Mouse (Mus musculus) heart, embryonic 10.5 days (tissue): ENCODE measurements around the gene Ap5b1. TPM values are rescaled to one million over a fixed set of nuclear protein-coding genes. Genes with fewer than 3 reads are reported as not detected.

Experiments used
- DNase-seq: peaks from one replicate; pipeline ENCODE4 v3.0.0-alpha.2; 2017; ENCODE audit warnings: low spot score
- H3K27ac ChIP-seq: fragments of 300-500 bp; sonication (generic); 2 replicates; pipeline ENCODE4 v1.5.1; 2016; ENCODE audit warnings: mild to moderate bottlenecking
- H3K27me3 ChIP-seq: fragments of 300-500 bp; sonication (generic); 2 replicates; pipeline ENCODE4 v1.6.1; 2016; ENCODE audit warnings: mild to moderate bottlenecking; ENCODE audit not compliant: poor library complexity, insufficient read depth, severe bottlenecking
- H3K36me3 ChIP-seq: fragments of 300-500 bp; sonication (generic); 2 replicates; pipeline ENCODE4 v1.6.1; 2016; ENCODE audit warnings: mild to moderate bottlenecking, moderate library complexity
- H3K4me1 ChIP-seq: fragments of 300-500 bp; sonication (generic); 2 replicates; pipeline ENCODE4 v1.6.1; 2016; ENCODE audit warnings: mild to moderate bottlenecking
- H3K4me3 ChIP-seq: fragments of 300-500 bp; sonication (generic); 2 replicates; pipeline ENCODE4 v1.5.1; 2016; ENCODE audit warnings: mild to moderate bottlenecking, moderate library complexity
- H3K9me3 ChIP-seq: fragments of 300-500 bp; sonication (generic); 2 replicates; pipeline ENCODE4 v1.6.1; 2016; ENCODE audit warnings: mild to moderate bottlenecking, moderate library complexity
- WGBS: fragments of 180-500 bp; shearing (Covaris S2); methylation state at CpG from one replicate; pipeline ENCODE4 v1.1.7; 2016; 5-methylcytosine and 5-hydroxymethylcytosine counted together
- polyA plus RNA-seq: library from polyadenylated mRNA; unstranded; fragments of >200 nt; fragmentation: Nextera tagmentation; extraction: Ambion mirVana; gene quantifications from 2 replicates; pipeline ENCODE4 v1.2.1, GENCODE M21; 2016

Ap5b1 gene
- polyA plus RNA-seq, 1 experiment from 2014 or later: 2.2 TPM

DNA sequence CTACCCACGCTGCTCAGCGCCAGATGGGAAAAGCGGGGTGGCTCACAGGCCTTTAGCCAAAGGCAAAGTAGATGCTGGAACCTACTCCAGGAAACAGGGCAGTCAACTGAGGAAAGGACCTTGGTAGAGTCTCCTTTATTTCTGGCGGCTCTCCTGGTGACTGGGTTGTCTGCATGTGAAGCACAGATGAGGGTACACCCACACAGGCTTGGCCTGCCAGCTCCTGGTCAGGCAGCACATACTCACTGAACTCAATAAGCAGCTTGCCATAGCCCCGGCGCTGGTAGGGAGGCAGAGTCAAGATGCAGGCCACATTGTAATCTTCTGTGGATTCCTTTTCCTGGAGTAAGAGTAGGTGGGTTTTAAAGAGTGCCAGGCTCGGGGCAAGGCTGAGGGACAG is 37.3 kb downstream of the Ap5b1 start:
- H3K4me3 ChIP-seq: no peak overlapping the region
- peaks cover 64% of the 10 kb centered on the region for H3K36me3 ChIP-seq
- H3K4me1 ChIP-seq: peaks cover 32% of the 10 kb centered on the region
- no peak for DNase-seq
- no peaks in the 10 kb centered on the region for H3K9me3 ChIP-seq
- H3K27ac ChIP-seq: no peak overlapping the region
- WGBS: 90% methylated on average over 7 of the region's 7 CpGs
- no peaks in the 10 kb centered on the region for H3K27me3 ChIP-seq

DNA sequence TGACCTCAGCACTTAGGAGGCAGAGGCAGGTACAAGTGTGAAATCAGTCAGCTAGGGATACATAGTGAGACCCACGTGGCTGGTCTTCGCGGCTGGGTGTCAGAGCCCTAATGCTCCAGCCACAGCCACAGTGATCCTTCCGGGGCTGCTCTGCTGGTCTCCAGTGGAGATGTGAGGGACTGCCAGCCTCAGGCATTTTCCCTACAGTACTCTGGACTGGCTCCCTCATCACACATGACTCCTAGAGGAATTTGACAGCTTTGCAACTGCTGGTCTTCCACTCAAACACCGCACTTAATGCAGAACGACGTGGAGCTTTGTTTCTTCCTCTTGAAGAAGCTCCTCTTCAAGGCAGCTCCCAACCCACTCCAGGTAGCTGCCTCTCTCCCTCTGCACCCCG is 38.4 kb downstream of the Ap5b1 start:
- DNase-seq: no peak
- peaks cover 64% of the 10 kb centered on the region for H3K36me3 ChIP-seq
- no peaks in the 10 kb centered on the region for H3K9me3 ChIP-seq
- no peak overlapping the region for H3K27ac ChIP-seq
- no peaks in the 10 kb centered on the region for H3K27me3 ChIP-seq
- H3K4me1 ChIP-seq: peaks cover 40% of the 10 kb centered on the region
- 79% methylated on average over 8 of the region's 8 CpGs for WGBS
- H3K4me3 ChIP-seq: no peak overlapping the region

DNA sequence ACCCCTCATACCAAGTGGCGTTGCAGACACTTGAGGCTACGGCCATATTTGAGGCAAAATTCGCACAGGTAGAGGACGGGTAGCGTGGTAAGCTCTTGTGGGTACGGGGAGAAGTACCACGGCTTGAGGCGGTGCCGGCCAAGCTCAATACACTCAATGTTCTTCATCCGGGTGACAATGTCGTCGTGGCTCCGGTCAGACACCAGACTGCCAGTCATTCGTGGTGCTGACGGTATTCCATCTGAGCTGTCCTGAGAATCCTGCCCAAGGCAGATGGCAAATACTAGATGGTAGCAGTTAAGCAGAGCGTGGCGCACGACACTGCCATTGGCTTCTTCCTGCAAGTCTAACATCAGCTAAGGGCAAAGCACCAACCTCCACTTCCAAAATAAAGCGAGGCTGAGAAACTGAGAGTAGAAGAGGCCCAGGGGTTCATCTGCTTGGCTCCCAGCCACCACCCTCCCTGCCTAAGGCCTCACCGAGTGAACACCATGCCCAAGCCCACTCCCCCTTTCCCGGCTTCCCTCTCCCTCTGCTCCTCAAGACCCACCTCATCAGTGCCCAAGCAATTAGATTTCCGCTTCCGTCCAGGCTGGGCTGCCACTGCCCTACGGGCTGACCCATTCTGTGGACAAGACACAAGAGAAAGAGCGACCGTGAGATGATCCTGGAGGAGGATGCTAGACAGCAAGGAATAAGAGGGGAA is 40.0 kb downstream of the Ap5b1 start:
- 95% methylated on average over 26 of the region's 26 CpGs for WGBS
- Histone ChIP-seq H3K27me3 (no peaks in the 10 kb centered on the region), H3K36me3 (peaks cover 62% of the 10 kb centered on the region), H3K27ac (no peak overlapping the region), H3K4me1 (peaks cover 33% of the 10 kb centered on the region), H3K4me3 (no peak overlapping the region), H3K9me3 (no peaks in the 10 kb centered on the region)
- no peak for DNase-seq

DNA sequence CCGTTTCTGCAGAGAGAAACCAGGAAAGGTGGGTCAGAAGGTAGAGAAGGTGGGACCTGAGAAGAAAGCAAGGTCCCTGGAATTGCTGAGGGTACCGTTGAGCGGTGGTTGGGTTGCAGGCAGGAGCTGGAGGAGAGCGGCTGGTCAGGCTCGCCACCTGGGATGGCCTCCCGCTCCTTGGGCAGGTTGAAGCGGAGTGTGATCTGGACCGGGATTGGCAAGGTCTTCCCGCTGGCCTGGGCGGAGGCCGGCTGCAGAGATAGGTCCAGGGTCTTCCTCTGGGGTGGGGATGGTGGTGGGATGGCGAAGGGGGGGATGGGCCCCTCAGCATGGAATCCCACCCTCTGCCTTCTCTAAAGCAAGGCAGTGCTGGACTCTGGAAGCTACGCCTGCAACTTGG is 40.9 kb downstream of the Ap5b1 start:
- no peaks in the 10 kb centered on the region for H3K9me3 ChIP-seq
- DNase-seq: no peak
- H3K4me3 ChIP-seq: peak overlapping the region; percentile 90
- H3K27ac ChIP-seq: peak overlapping the region; percentile 99; the same call in 1 of the 2 replicates
- peaks cover 53% of the 10 kb centered on the region for H3K36me3 ChIP-seq
- peaks cover 27% of the 10 kb centered on the region for H3K4me1 ChIP-seq
- 94% methylated on average over 13 of the region's 13 CpGs for WGBS
- H3K27me3 ChIP-seq: no peaks in the 10 kb centered on the region

DNA sequence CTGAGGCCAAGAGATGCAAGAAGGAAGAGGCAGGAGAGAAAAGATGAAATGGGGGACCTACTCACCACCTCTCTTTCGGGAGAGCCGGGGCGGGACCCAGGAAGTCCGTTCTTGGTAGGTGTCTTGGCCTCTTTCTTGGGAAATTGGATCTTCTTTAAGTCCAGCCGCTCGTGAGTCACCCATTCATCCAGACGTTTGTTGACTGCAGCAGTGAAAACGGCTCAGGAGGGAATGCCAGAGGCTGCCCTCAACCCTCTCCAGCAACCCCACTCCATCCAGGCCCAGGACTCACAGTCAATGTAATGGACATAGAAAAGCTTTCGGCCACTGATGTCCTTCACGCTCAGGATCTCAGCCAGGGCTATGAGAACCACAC is 41.3 kb downstream of the Ap5b1 start:
- WGBS: 64% methylated on average over 10 of the region's 10 CpGs
- H3K9me3 ChIP-seq: no peaks in the 10 kb centered on the region
- H3K4me1 ChIP-seq: peaks cover 27% of the 10 kb centered on the region
- no peaks in the 10 kb centered on the region for H3K27me3 ChIP-seq
- H3K36me3 ChIP-seq: peaks cover 49% of the 10 kb centered on the region
- H3K4me3 ChIP-seq: peak overlapping the region; percentile 90
- no peak for DNase-seq
- peak overlapping the region; percentile 99 for H3K27ac ChIP-seq

DNA sequence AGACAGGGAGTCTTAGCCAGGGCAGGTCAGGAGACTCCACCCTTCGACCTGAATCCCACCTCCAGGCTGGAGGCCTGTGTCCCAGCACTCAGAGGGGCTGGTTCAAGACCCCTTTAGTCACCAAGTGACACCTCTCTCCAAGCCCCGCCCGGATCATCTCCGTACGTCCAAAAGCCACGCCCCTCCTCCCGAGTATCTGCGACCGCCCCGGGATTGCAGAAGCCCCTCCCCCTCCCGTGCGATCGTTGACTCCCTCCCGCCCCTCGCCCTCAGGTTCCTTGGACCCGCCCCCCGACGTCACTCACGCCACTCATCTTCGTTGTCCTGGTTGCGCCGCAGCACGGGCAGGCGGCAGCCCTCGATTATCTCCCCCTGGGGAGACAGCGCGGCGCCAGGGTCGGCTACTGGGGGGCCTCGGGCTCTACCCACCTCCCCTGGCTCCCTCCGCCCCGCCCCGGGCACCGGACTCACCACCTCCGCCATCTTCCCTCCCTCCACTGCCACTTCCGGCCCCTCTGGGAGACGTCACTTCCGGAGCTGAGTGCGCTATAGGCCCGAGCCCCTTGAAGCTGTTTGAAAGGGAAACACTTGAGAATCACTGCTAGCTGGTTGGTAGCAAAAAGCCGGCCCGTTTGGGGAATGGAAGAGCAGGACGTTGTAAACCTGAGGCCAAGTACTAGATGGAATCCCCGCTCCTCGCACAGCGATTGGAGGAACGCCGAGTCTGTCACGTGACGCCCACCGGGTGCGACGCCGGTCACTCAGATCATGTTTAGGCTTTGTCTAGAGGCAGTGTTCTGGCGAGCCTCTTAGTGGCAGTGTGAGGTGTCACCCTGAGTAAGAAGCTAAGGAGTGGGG is 42.0 kb downstream of the Ap5b1 start, which contains the start of gene Kat5:
Gene Kat5 (minus strand): TSS at position 691 of the 858 bp plus-strand sequence.
- WGBS: 1% methylated on average over 55 of the region's 55 CpGs
- Histone ChIP-seq H3K4me1 (peaks cover 27% of the 10 kb centered on the region), H3K27ac (peak within 1 kb of the TSS; percentile 99), H3K27me3 (no peaks in the 10 kb centered on the region), H3K4me3 (peak within 1 kb of the TSS; percentile 90), H3K36me3 (peaks cover 42% of the 10 kb centered on the region), H3K9me3 (no peaks in the 10 kb centered on the region)
- peak; percentile 96 for DNase-seq

DNA sequence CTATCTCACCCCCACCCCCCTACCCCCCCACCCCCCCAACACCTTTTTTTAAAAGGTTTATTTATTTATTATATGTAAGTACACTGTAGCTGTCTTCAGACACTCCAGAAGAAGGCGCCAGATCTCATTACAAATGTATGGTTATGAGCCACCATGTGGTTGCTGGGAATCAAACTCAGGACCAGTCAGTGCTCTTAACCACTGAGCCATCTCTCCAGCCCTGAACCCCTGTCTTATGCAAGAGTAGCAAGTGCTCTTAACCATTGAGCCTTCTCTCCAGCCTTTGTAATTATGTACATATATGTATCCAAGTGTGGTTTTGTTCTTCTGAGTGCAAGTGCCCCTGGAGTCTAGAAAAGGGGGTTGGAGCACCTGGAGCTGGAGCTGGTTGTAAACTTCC is 44.1 kb downstream of the Ap5b1 start:
- Histone ChIP-seq H3K4me3 (no peak overlapping the region), H3K27ac (no peak overlapping the region), H3K9me3 (no peaks in the 10 kb centered on the region), H3K36me3 (peaks cover 21% of the 10 kb centered on the region), H3K27me3 (no peaks in the 10 kb centered on the region), H3K4me1 (peaks cover 24% of the 10 kb centered on the region)
- no peak for DNase-seq
- 77% methylated on average over 1 of the region's 1 CpGs for WGBS

DNA sequence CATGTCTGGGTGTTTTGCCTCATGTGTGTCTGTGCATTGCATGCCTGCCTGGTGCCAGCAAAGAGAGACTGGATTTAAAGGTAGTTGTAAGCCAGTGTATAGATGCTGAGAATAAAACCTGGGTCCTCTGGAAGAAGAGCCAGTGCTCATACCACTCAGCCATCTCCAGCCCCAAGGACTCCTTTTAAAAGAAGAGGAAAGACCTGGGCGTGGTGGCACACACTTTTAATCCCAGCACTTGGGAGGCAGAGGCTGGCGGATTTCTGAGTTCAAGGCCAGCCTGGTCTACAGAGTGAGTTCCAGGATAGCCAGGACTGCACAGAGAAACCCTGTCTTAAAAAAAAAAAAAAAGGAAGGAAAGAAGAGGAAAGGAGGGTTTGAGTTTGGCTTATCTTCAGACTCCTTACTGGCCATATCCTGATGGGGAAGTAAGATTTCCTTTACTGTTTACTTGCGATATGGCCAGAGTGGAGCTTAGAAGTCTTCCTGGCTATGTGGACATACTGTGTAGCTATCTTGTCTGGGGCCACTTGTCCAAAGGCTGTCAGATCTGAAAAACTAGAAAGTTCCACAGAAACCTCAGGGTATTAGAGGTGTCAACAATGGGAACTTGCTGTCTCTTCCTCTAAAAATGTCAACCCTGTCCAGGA is 45.1 kb downstream of the Ap5b1 start:
- no peak for DNase-seq
- H3K4me3 ChIP-seq: no peak overlapping the region
- WGBS: 51% methylated on average over 3 of the region's 3 CpGs
- no peak overlapping the region for H3K27ac ChIP-seq
- peaks cover 11% of the 10 kb centered on the region for H3K36me3 ChIP-seq
- H3K4me1 ChIP-seq: peaks cover 24% of the 10 kb centered on the region
- H3K9me3 ChIP-seq: no peaks in the 10 kb centered on the region
- H3K27me3 ChIP-seq: no peaks in the 10 kb centered on the region

DNA sequence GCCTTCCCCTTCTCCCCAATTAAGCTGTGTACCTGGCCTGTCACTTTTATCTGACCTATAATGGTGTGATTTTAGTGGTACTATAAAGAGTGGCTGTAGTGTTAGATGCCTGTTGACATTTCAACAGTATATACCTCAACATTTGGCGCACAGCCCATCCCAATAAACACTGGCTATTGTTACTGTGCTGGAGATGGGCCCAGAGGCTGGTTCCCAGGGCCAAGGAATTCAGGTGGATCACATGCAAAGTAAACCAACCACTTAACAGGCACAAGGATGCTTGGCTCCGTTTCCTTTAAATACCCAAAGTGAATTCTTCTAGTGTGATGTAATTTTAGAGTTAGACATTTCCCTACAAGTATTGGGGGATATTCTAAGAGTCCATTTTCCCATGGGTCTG is 47.1 kb downstream of the Ap5b1 start:
- Histone ChIP-seq H3K27ac (no peak overlapping the region), H3K4me3 (no peak overlapping the region), H3K9me3 (no peaks in the 10 kb centered on the region), H3K36me3 (no peaks in the 10 kb centered on the region), H3K4me1 (peaks cover 9% of the 10 kb centered on the region; the same call in 1 of the 2 replicates), H3K27me3 (no peaks in the 10 kb centered on the region)
- DNase-seq: no peak
- WGBS: 79% methylated on average over 2 of the region's 2 CpGs

DNA sequence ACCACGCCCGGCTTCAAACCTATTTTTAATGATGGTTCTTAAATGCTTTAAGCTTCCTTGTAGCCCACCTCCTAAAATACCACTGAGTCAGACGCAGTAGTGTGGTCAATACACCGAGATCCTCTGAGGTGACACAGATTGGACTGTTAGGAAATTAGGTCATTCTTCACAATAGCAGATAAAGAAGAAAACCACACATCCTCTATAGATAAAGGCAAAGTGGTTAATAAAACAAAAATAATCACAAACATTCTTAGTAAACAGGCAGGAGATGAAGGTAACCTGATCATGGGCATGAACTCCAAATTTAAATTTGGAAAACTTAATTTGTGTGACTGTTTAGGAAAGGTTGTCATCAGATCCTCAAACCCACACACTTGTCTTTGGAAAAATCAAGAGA is 52.2 kb downstream of the Ap5b1 start:
- no peaks in the 10 kb centered on the region for H3K27me3 ChIP-seq
- no peaks in the 10 kb centered on the region for H3K9me3 ChIP-seq
- H3K36me3 ChIP-seq: no peaks in the 10 kb centered on the region
- 68% methylated on average over 4 of the region's 4 CpGs for WGBS
- H3K4me1 ChIP-seq: no peaks in the 10 kb centered on the region
- no peak for DNase-seq
- no peak overlapping the region for H3K27ac ChIP-seq
- H3K4me3 ChIP-seq: no peak overlapping the region
